Mouse (Mus musculus) C2C12 (cell line): ENCODE results near the gene Ercc1.

Experiments
- CEBPB ChIP-seq: IDR thresholded peaks from one replicate; pipeline ENCODE4 v1.6.1; 2011; ENCODE audit warnings: low read depth, mild to moderate bottlenecking, control low read depth, moderate library complexity
- CTCF ChIP-seq: IDR thresholded peaks from one replicate; pipeline ENCODE4 v1.5.1; 2011; ENCODE audit not compliant: control insufficient read depth, insufficient read depth, insufficient read length
- FOSL1 ChIP-seq: IDR thresholded peaks from one replicate; pipeline ENCODE4 v1.8.0; 2011; ENCODE audit warnings: mild to moderate bottlenecking, low read length; ENCODE audit not compliant: poor library complexity, insufficient read depth, severe bottlenecking
- MAX ChIP-seq: IDR thresholded peaks from one replicate; pipeline ENCODE4 v1.6.1; 2011; ENCODE audit warnings: mild to moderate bottlenecking, control low read depth
- MYOD1 ChIP-seq: IDR thresholded peaks from one replicate; pipeline ENCODE4 v1.6.1; 2011; ENCODE audit warnings: low read depth; ENCODE audit not compliant: control insufficient read depth, insufficient read length
- MYOG ChIP-seq: IDR thresholded peaks from one replicate; pipeline ENCODE4 v1.6.1; 2011; ENCODE audit not compliant: control insufficient read depth, insufficient read length; ENCODE audit errors: extremely low read depth
- USF1 ChIP-seq: IDR thresholded peaks from one replicate; pipeline ENCODE4 v1.6.1; 2011; ENCODE audit warnings: low read depth, mild to moderate bottlenecking, control low read depth, moderate library complexity

DNA sequence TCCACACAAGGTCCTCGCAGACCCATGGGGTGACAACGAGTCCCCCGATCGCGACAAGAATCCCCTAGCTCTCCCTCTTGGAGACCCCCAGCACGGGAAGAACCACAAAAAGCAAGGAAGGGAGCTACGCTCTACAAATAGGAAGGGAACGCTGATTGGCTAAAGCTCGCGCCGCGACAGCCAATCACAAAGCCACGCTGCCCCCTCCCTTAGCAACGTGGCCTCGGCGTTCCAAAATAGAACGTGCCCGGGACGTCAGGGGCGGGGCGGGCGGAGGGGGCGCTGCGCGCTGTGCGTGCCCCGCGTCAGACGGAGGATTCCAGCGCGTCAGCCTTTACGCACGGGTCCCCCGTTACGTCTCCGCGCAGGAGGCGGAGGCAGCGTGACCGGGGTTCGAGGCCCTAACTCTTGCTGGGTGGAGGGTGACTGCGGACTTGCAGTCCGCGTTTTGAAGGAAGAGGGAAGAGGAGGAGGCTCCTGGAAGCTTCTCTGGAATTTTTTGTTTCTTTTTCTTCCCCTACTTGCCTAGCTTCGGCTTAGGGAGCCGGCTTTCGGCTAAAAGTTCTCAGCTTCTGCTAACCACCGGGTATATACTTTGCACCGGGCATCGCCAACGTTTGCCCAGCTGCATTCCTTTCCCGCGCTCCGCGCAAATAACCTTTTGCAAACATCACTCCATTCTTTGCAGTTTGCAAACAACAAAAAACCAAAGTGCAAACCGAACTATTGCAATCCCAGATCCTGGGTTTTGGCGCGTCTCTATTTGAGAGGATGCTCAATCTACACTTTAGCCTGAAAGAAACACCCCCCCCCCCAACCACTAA, 35.9 kb upstream of the Ercc1 start:
- TF ChIP-seq CTCF (no peak), USF1 (no peak), MAX (peak; percentile 62), MYOD1 (no peak), FOSL1 (no peak), CEBPB (no peak), MYOG (no peak)
